Mouse (Mus musculus): ENCODE measurements around the gene Cryzl2.

- no peak for TF ChIP-seq CTCF (IDR thresholded peaks at IDR 0.05; ENCODE audit: control insufficient read depth, insufficient read depth, insufficient read length)
- TF ChIP-seq USF1 (IDR thresholded peaks at IDR 0.05; ENCODE audit: low read depth), result no peak
- no peak for TF ChIP-seq CEBPB (IDR thresholded peaks at IDR 0.05; ENCODE audit: low read depth)
- no peak for TF ChIP-seq MAX (IDR thresholded peaks at IDR 0.05)
- TF ChIP-seq MYOD1 (IDR thresholded peaks at IDR 0.05; ENCODE audit: control insufficient read depth, insufficient read length, low read depth), result no peak
Measured at GRCm38 (mm10) chr1:157522322-157522721, 63.9 kb downstream of the Cryzl2 start.

Data from C2C12 (cell line).